Mouse (Mus musculus) MEL (cell line): ENCODE data around the gene Dph5. TPM values are rescaled to one million over a fixed set of nuclear protein-coding genes. Genes with fewer than 3 reads are reported as not detected.

Experiments used
- DNase-seq: peaks from one replicate; pipeline ENCODE4 v3.0.0; 2011; ENCODE audit warnings: low read depth, low spot score
- H3K27ac ChIP-seq: 2 replicates; pipeline ENCODE4 v1.5.1; 2012; ENCODE audit warnings: low read depth, mild to moderate bottlenecking, control low read depth, low read length, moderate library complexity; ENCODE audit not compliant: control insufficient read depth
- H3K27me3 ChIP-seq, 2 experiments: fragments of 150-350 bp in 1 of 2; sonication (generic) in 1 of 2; 2 replicates each; pipeline ENCODE4 v1.6.1; 2012; ENCODE audit warnings: low read length in 2 of 2, mild to moderate bottlenecking in 2 of 2, improper control_type of control experiment in 1 of 2, moderate library complexity in 1 of 2; ENCODE audit not compliant: insufficient read depth in 2 of 2, control insufficient read depth in 1 of 2
- H3K36me3 ChIP-seq, 2 experiments: 2 replicates each; pipeline ENCODE4 v1.6.1; 2012 to 2014; ENCODE audit warnings: low read length in 2 of 2, improper control_type of control experiment in 1 of 2, inconsistent platforms in 1 of 2, mild to moderate bottlenecking in 1 of 2; ENCODE audit not compliant: insufficient read depth in 2 of 2, control insufficient read depth in 1 of 2
- H3K4me1 ChIP-seq, 2 experiments: fragments of 150-350 bp in 1 of 2; sonication (generic) in 1 of 2; 2 replicates each; pipeline ENCODE4 v1.6.1; 2012; ENCODE audit warnings: low read length in 2 of 2, improper control_type of control experiment in 1 of 2, mild to moderate bottlenecking in 1 of 2; ENCODE audit not compliant: insufficient read depth in 2 of 2, control insufficient read depth in 1 of 2
- H3K4me3 ChIP-seq, 2 experiments: fragments of 150-350 bp in 1 of 2; sonication (generic) in 1 of 2; 2 replicates each; pipeline ENCODE4 v1.5.1; 2012; ENCODE audit warnings: low read depth in 2 of 2, low read length in 2 of 2, mild to moderate bottlenecking in 2 of 2, moderate library complexity in 2 of 2, control low read depth in 1 of 2, improper control_type of control experiment in 1 of 2; ENCODE audit not compliant: control insufficient read depth in 1 of 2, insufficient read depth in 1 of 2
- H3K79me2 ChIP-seq: 2 replicates; pipeline ENCODE4 v1.6.1; 2012; ENCODE audit warnings: mild to moderate bottlenecking, low read length, moderate library complexity; ENCODE audit not compliant: control insufficient read depth, poor library complexity, insufficient read depth
- H3K9ac ChIP-seq: 2 replicates; pipeline ENCODE4 v1.6.1; 2012; ENCODE audit warnings: low read depth, mild to moderate bottlenecking, control low read depth, low read length, moderate library complexity; ENCODE audit not compliant: control insufficient read depth, poor library complexity, severe bottlenecking
- H3K9me3 ChIP-seq: fragments of 150-350 bp; sonication (generic); replicated peaks from 2 replicates; pipeline ENCODE4 v1.6.1; 2012; ENCODE audit warnings: mild to moderate bottlenecking, low read length, improper control_type of control experiment, moderate library complexity; ENCODE audit not compliant: insufficient read depth
- BHLHE40 ChIP-seq: IDR thresholded peaks from 2 replicates; pipeline ENCODE4 v1.6.1; 2012; ENCODE audit warnings: low read depth, mild to moderate bottlenecking, inconsistent platforms, low read length, improper control_type of control experiment, borderline replicate concordance
- CHD1 ChIP-seq: IDR thresholded peaks from 2 replicates; pipeline ENCODE4 v1.6.1; 2012; ENCODE audit warnings: low read depth, mild to moderate bottlenecking, inconsistent platforms, low read length, improper control_type of control experiment
- CHD2 ChIP-seq: IDR thresholded peaks from 2 replicates; pipeline ENCODE4 v1.6.1; 2011; ENCODE audit warnings: low read length, improper control_type of control experiment
- CTCF ChIP-seq, 3 experiments: IDR thresholded peaks in 2 of 3; conservative IDR thresholded peaks in 1 of 3; 2 replicates each; pipeline ENCODE4 v1.5.1; 2011 to 2012; ENCODE audit warnings: low read length in 3 of 3, low read depth in 2 of 3, mild to moderate bottlenecking in 2 of 3, improper control_type of control experiment in 1 of 3, inconsistent platforms in 1 of 3, mixed read lengths in 1 of 3, moderate library complexity in 1 of 3; ENCODE audit not compliant: control insufficient read depth in 1 of 3, insufficient read depth in 1 of 3, poor library complexity in 1 of 3, severe bottlenecking in 1 of 3
- E2F4 ChIP-seq: IDR thresholded peaks from 2 replicates; pipeline ENCODE4 v1.6.1; 2011; ENCODE audit warnings: low read depth, low read length, improper control_type of control experiment, borderline replicate concordance
- ELF1 ChIP-seq: IDR thresholded peaks from 2 replicates; pipeline ENCODE4 v1.6.1; 2014; ENCODE audit warnings: low read depth, mild to moderate bottlenecking, inconsistent platforms, low read length, improper control_type of control experiment, moderate library complexity
- EP300 ChIP-seq, 2 experiments: IDR thresholded peaks; 2 replicates each; pipeline ENCODE4 v1.6.1; 2011; ENCODE audit warnings: improper control_type of control experiment in 2 of 2, low read length in 2 of 2, low read depth in 1 of 2, mild to moderate bottlenecking in 1 of 2
- ETS1 ChIP-seq: IDR thresholded peaks from 2 replicates; pipeline ENCODE4 v1.6.1; 2012; ENCODE audit warnings: low read depth, mild to moderate bottlenecking, inconsistent platforms, low read length, improper control_type of control experiment, moderate library complexity
- GABPA ChIP-seq: IDR thresholded peaks from 2 replicates; pipeline ENCODE4 v1.6.1; 2012; ENCODE audit warnings: low read depth, mild to moderate bottlenecking, inconsistent platforms, low read length, improper control_type of control experiment, moderate library complexity
- GATA1 ChIP-seq: IDR thresholded peaks from 2 replicates; pipeline ENCODE4 v1.6.1; 2011; ENCODE audit warnings: low read depth, low read length, improper control_type of control experiment
- HCFC1 ChIP-seq: IDR thresholded peaks from 2 replicates; pipeline ENCODE4 v1.6.1; 2012; ENCODE audit warnings: low read depth, mild to moderate bottlenecking, inconsistent platforms, low read length, improper control_type of control experiment, moderate library complexity
- JUND ChIP-seq: IDR thresholded peaks from 2 replicates; pipeline ENCODE4 v1.6.1; 2011; ENCODE audit warnings: low read depth, mild to moderate bottlenecking, improper control_type of control experiment, low read length
- KAT2A ChIP-seq: conservative IDR thresholded peaks from 2 replicates; pipeline ENCODE4 v1.6.1; 2012; ENCODE audit warnings: low read depth, low read length, improper control_type of control experiment, inconsistent platforms
- MAFK ChIP-seq: IDR thresholded peaks from 2 replicates; pipeline ENCODE4 v1.6.1; 2011; ENCODE audit warnings: low read depth, mild to moderate bottlenecking, low read length, improper control_type of control experiment, borderline replicate concordance
- MAX ChIP-seq: IDR thresholded peaks from 2 replicates; pipeline ENCODE4 v1.6.1; 2011; ENCODE audit warnings: low read length, improper control_type of control experiment
- MAZ ChIP-seq: IDR thresholded peaks from 2 replicates; pipeline ENCODE4 v1.6.1; 2012; ENCODE audit warnings: low read depth, mild to moderate bottlenecking, inconsistent platforms, low read length, improper control_type of control experiment
- MEF2A ChIP-seq: IDR thresholded peaks from 2 replicates; pipeline ENCODE4 v1.6.1; 2014; ENCODE audit warnings: low read depth, mild to moderate bottlenecking, inconsistent platforms, low read length, improper control_type of control experiment; ENCODE audit not compliant: poor library complexity, insufficient replicate concordance, severe bottlenecking; ENCODE audit errors: extremely low read depth
- MXI1 ChIP-seq: IDR thresholded peaks from 2 replicates; pipeline ENCODE4 v1.6.1; 2011; ENCODE audit warnings: mild to moderate bottlenecking, low read depth, low read length, improper control_type of control experiment
- MYB ChIP-seq: IDR thresholded peaks from 2 replicates; pipeline ENCODE4 v1.6.1; 2011; ENCODE audit warnings: mild to moderate bottlenecking, low read depth, low read length, improper control_type of control experiment
- MYC ChIP-seq: IDR thresholded peaks from 2 replicates; pipeline ENCODE4 v1.6.1; 2011; ENCODE audit warnings: low read depth, mild to moderate bottlenecking, low read length, improper control_type of control experiment, moderate library complexity
- NELFE ChIP-seq: IDR thresholded peaks from 2 replicates; pipeline ENCODE4 v1.6.1; 2011; ENCODE audit warnings: low read depth, low read length, improper control_type of control experiment
- NRF1 ChIP-seq: IDR thresholded peaks from 2 replicates; pipeline ENCODE4 v1.6.1; 2014; ENCODE audit warnings: low read depth, mild to moderate bottlenecking, inconsistent platforms, low read length, improper control_type of control experiment, moderate library complexity; ENCODE audit not compliant: poor library complexity, insufficient read depth, severe bottlenecking
- POLR2A ChIP-seq, 2 experiments: IDR thresholded peaks; 2 replicates each; pipeline ENCODE4 v1.6.1; 2011 to 2012; ENCODE audit warnings: low read length in 2 of 2, mild to moderate bottlenecking in 2 of 2, control low read depth in 1 of 2, improper control_type of control experiment in 1 of 2, low read depth in 1 of 2, moderate library complexity in 1 of 2; ENCODE audit not compliant: control insufficient read depth in 1 of 2, insufficient read depth in 1 of 2, poor library complexity in 1 of 2
- POLR2AphosphoS2 ChIP-seq: IDR thresholded peaks from 2 replicates; pipeline ENCODE4 v1.6.1; 2011; ENCODE audit warnings: low read length, improper control_type of control experiment
- POLR2AphosphoS5 ChIP-seq: IDR thresholded peaks from 2 replicates; pipeline ENCODE4 v1.6.1; 2012; ENCODE audit warnings: low read depth, borderline replicate concordance, mild to moderate bottlenecking, inconsistent platforms, low read length, moderate library complexity, mixed read lengths
- RAD21 ChIP-seq: IDR thresholded peaks from 2 replicates; pipeline ENCODE4 v1.6.1; 2011; ENCODE audit warnings: mild to moderate bottlenecking, low read depth, low read length, improper control_type of control experiment
- RCOR1 ChIP-seq: IDR thresholded peaks from 2 replicates; pipeline ENCODE4 v1.6.1; 2012; ENCODE audit warnings: low read depth, mild to moderate bottlenecking, inconsistent platforms, low read length, improper control_type of control experiment
- SIN3A ChIP-seq: IDR thresholded peaks from 2 replicates; pipeline ENCODE4 v1.6.1; 2012; ENCODE audit warnings: low read length, improper control_type of control experiment, inconsistent platforms
- SMC3 ChIP-seq: IDR thresholded peaks from 2 replicates; pipeline ENCODE4 v1.6.1; 2011; ENCODE audit warnings: low read depth, low read length, improper control_type of control experiment
- TAL1 ChIP-seq: IDR thresholded peaks from 2 replicates; pipeline ENCODE4 v1.6.1; 2012; ENCODE audit warnings: mild to moderate bottlenecking, inconsistent platforms, low read length, moderate library complexity, mixed read lengths
- TBP ChIP-seq: IDR thresholded peaks from 2 replicates; pipeline ENCODE4 v1.8.0; 2011; ENCODE audit warnings: low read depth, low read length, improper control_type of control experiment
- TCF12 ChIP-seq: IDR thresholded peaks from 2 replicates; pipeline ENCODE4 v1.6.1; 2014; ENCODE audit warnings: low read depth, mild to moderate bottlenecking, inconsistent platforms, low read length, improper control_type of control experiment, moderate library complexity
- UBTF ChIP-seq: IDR thresholded peaks from 2 replicates; pipeline ENCODE4 v1.6.1; 2012; ENCODE audit warnings: low read depth, mild to moderate bottlenecking, inconsistent platforms, low read length, improper control_type of control experiment, moderate library complexity, borderline replicate concordance; ENCODE audit not compliant: insufficient read depth
- USF1 ChIP-seq: IDR thresholded peaks from 2 replicates; pipeline ENCODE4 v1.6.1; 2014; ENCODE audit warnings: low read depth, mild to moderate bottlenecking, inconsistent platforms, low read length, improper control_type of control experiment, moderate library complexity
- ZC3H11A ChIP-seq: IDR thresholded peaks from 2 replicates; pipeline ENCODE4 v1.6.1; 2012; ENCODE audit warnings: low read depth, mild to moderate bottlenecking, inconsistent platforms, low read length, improper control_type of control experiment
- ZKSCAN1 ChIP-seq: IDR thresholded peaks from 2 replicates; pipeline ENCODE4 v1.6.1; 2012; ENCODE audit warnings: low read depth, mild to moderate bottlenecking, inconsistent platforms, low read length, improper control_type of control experiment, moderate library complexity
- ZMIZ1 ChIP-seq: IDR thresholded peaks from 2 replicates; pipeline ENCODE4 v1.6.1; 2012; ENCODE audit warnings: low read depth, mild to moderate bottlenecking, inconsistent platforms, low read length, improper control_type of control experiment, moderate library complexity
- ZNF384 ChIP-seq: IDR thresholded peaks from 2 replicates; pipeline ENCODE4 v1.6.1; 2012; ENCODE audit warnings: low read depth, mild to moderate bottlenecking, inconsistent platforms, low read length, improper control_type of control experiment
- polyA plus RNA-seq, 2 experiments: library from polyadenylated mRNA; stranded (reverse) in 1 of 2; unstranded in 1 of 2; fragments of >175 nt in 1 of 2; fragments of >200 nt in 1 of 2; gene quantifications; 2 replicates each; pipeline versions ENCODE4 v1.2.1 to v1.2.4; 2012; ENCODE audit warnings: low replicate concordance in 2 of 2, low read depth in 1 of 2; ENCODE audit not compliant: insufficient read length in 2 of 2, insufficient read depth in 1 of 2, missing spikeins in 1 of 2
- total RNA-seq: library from RNA; depleted of rRNA; stranded (reverse); fragments of 300-350 nt; gene quantifications from 2 replicates; pipeline ENCODE4 v1.2.3, GENCODE M21; 2012

The Dph5 gene
- total and polyA plus RNA-seq, 3 experiments = 34.9 to 45.8 TPM; not detected in 1

DNA sequence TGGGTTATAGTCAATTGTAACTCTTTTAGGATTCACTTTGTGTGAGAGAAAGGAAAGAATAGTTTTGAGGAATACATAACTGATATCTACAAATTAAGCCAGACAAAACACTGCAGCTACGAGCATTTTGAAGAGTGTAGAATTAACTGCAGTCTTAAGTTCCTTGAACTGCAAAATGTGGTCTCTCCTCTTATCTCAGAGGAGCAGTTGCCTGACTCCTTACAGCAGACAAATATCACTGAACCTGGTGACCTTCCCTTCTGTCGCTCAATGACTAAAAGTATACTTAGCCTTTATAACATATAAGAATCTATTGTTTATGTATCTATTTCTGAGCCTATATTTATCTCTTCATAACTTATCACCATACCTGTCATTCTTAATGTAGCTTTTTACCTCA, 18.3 kb upstream of the Dph5 start:
- H3K36me3 ChIP-seq = peaks cover 0 to 7% of the 10 kb centered on the region in 2 experiments; a peak in 2 of 4 replicates
- peak; percentile 83 for DNase-seq
- peaks cover 3% of the 10 kb centered on the region in 2 experiments; a peak in 3 of 4 replicates for H3K4me1 ChIP-seq
- H3K79me2 ChIP-seq = no peaks in the 10 kb centered on the region
- H3K27ac ChIP-seq = no peak overlapping the region
- H3K4me3 ChIP-seq = no peak overlapping the region; a peak in 1 of 4 replicates
- H3K9ac ChIP-seq = no peak overlapping the region
- no peaks in the 10 kb centered on the region for H3K9me3 ChIP-seq
- H3K27me3 ChIP-seq = no peaks in the 10 kb centered on the region
- TF ChIP-seq POLR2AphosphoS2 (no peak), MAZ (no peak), ELF1 (no peak), CTCF (IDR thresholded peaks at IDR 0.05 in 2 of 3, conservative IDR thresholded peaks at IDR 0.05 in 1 of 3; ENCODE audit: control insufficient read depth in 1 of 3, insufficient read depth in 1 of 3, low read depth in 2 of 3, low read length in 3 of 3, poor library complexity in 1 of 3, severe bottlenecking in 1 of 3) (no peak), SIN3A (peak; percentile 68), TAL1 (peak; percentile 80), NELFE (no peak), SMC3 (no peak), KAT2A (no peak), ZMIZ1 (no peak), MAFK (no peak), POLR2A (IDR thresholded peaks at IDR 0.05; ENCODE audit: control insufficient read depth in 1 of 2, insufficient read depth in 1 of 2, low read depth in 1 of 2, low read length in 2 of 2, poor library complexity in 1 of 2) (no peak), E2F4 (no peak), MYB (0 out of 2 replicates have a peak, but pooled peaks have one; percentile 12), GABPA (no peak), HCFC1 (0 out of 2 replicates have a peak, but pooled peaks have one; percentile 19), MAX (0 out of 2 replicates have a peak, but pooled peaks have one; percentile 39), CHD1 (no peak), GATA1 (peak; percentile 94), ZKSCAN1 (no peak), MYC (peak; percentile 78; the same call in 1 of the 2 replicates), MEF2A (no peak), RCOR1 (peak; percentile 81), MXI1 (peak; percentile 58; the same call in 1 of the 2 replicates), CHD2 (no peak), POLR2AphosphoS5 (no peak), JUND (no peak), USF1 (no peak), ZNF384 (peak; percentile 56), TCF12 (peak; percentile 88), EP300 (IDR thresholded peaks at IDR 0.05; ENCODE audit: low read depth in 1 of 2, low read length in 2 of 2) (peak; percentile 83 to 91), BHLHE40 (peak; percentile 42; the same call in 1 of the 2 replicates), ZC3H11A (no peak), RAD21 (no peak; the same call in 1 of the 2 replicates), UBTF (no peak), ETS1 (peak; percentile 83), NRF1 (no peak), TBP (no peak)
